Mouse (Mus musculus) limb, embryonic 14.5 days (tissue): Measurements from ENCODE around the gene Gm7978. TPM values are rescaled to one million over a fixed set of nuclear protein-coding genes. Genes with fewer than 3 reads are reported as not detected.
"Not testable (repeated sequence)": the region's sequence is repeated elsewhere in the genome, so short reads cannot be mapped to it uniquely, and the experiment has no call there.

Source experiments
- ATAC-seq: fragments of 200-750 bp; cut with Nextera tagmentation; 2 replicates; pipeline ENCODE4 v1.8.0; 2017; ENCODE audit warnings: low read depth, moderate number of reproducible peaks, moderate TSS enrichment; ENCODE audit not compliant: low FRiP score
- DNase-seq: peaks from one replicate; pipeline ENCODE4 v3.0.0-alpha.2; 2015; ENCODE audit warnings: low spot score
- H3K27ac ChIP-seq: fragments of 300-500 bp; sonication (generic); replicated peaks from 2 replicates; pipeline ENCODE4 v1.5.1; 2014; ENCODE audit warnings: low read depth, mild to moderate bottlenecking, low read length, moderate library complexity, mixed read lengths
- H3K27me3 ChIP-seq: fragments of 300-500 bp; sonication (generic); 2 replicates; pipeline ENCODE4 v1.6.1; 2014; ENCODE audit warnings: low read length, mixed read lengths; ENCODE audit not compliant: control insufficient read depth, insufficient read depth
- H3K36me3 ChIP-seq: fragments of 300-500 bp; sonication (generic); 2 replicates; pipeline ENCODE4 v1.6.1; 2014; ENCODE audit warnings: mild to moderate bottlenecking, low read length, moderate library complexity, mixed read lengths; ENCODE audit not compliant: control insufficient read depth, insufficient read depth
- H3K4me1 ChIP-seq: fragments of 300-500 bp; sonication (generic); 2 replicates; pipeline ENCODE4 v1.6.1; 2014; ENCODE audit warnings: antibody characterized with exemption, low read length, mixed read lengths; ENCODE audit not compliant: control insufficient read depth, insufficient read depth
- H3K4me2 ChIP-seq: fragments of 300-500 bp; sonication (generic); replicated peaks from 2 replicates; pipeline ENCODE4 v1.6.1; 2014; ENCODE audit warnings: low read depth, mild to moderate bottlenecking, low read length, moderate library complexity; ENCODE audit not compliant: severe bottlenecking
- H3K4me3 ChIP-seq: fragments of 300-500 bp; sonication (generic); replicated peaks from 2 replicates; pipeline ENCODE4 v1.5.1; 2014; ENCODE audit warnings: low read length
- H3K9ac ChIP-seq: fragments of 300-500 bp; sonication (generic); 2 replicates; pipeline ENCODE4 v1.6.1; 2014; ENCODE audit warnings: mild to moderate bottlenecking, low read depth, low read length, moderate library complexity; ENCODE audit not compliant: severe bottlenecking
- H3K9me3 ChIP-seq: fragments of 300-500 bp; sonication (generic); 2 replicates; pipeline ENCODE4 v1.6.1; 2016; ENCODE audit warnings: low read length; ENCODE audit not compliant: control insufficient read depth
- WGBS: fragments of 180-500 bp; shearing (Covaris S2); extraction: QIAGEN DNeasy Blood & Tissue Kit; methylation state at CpG from one replicate; pipeline ENCODE4 v1.1.7; 2014; 5-methylcytosine and 5-hydroxymethylcytosine counted together
- polyA plus RNA-seq, 2 experiments: library from polyadenylated mRNA; depleted of rRNA in 1 of 2; stranded (reverse) in 1 of 2; unstranded in 1 of 2; fragments of >200 nt; fragmentation: Nextera tagmentation in 1 of 2; extraction: Ambion mirVana in 1 of 2; gene quantifications; 2 replicates each; pipeline versions ENCODE4 v1.2.1 to v1.2.3; 2012 to 2014

The Gm7978 gene
- not detected in 2 replicates for polyA plus RNA-seq (2012; rRNA removed)
- polyA plus RNA-seq (2014; fragmentation: Nextera tagmentation; extraction: Ambion mirVana): not detected in 2 replicates

DNA sequence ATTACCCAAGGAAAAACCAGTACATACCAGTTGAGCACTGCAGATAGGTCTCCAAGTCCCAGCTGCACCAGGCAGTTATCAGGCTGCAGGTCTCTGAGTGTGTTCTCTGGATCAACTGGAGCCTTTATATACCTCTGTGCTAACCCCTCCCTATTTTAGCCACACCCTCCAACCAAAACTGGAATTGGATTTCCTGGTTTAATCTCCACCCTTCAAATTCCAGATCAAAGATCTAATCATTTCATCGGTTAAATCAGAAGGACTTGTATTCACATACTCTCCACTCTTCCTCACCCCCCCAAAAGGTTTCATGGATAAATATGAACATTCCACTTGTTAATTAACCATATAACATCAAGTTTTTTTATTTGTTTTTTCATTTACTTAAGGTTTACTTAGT lies at the start of gene Gm7978:
TSS of gene Gm7978 (minus strand) at position 101 of the 400 bp plus-strand sequence.
- H3K27me3 ChIP-seq, DNase-seq, H3K27ac ChIP-seq, H3K4me3 ChIP-seq, H3K4me2 ChIP-seq, H3K9ac ChIP-seq, ATAC-seq, H3K36me3 ChIP-seq, H3K9me3 ChIP-seq, H3K4me1 ChIP-seq: not testable (repeated sequence)
- no CpG with 5 or more reads among the region's 1 CpGs for WGBS

DNA sequence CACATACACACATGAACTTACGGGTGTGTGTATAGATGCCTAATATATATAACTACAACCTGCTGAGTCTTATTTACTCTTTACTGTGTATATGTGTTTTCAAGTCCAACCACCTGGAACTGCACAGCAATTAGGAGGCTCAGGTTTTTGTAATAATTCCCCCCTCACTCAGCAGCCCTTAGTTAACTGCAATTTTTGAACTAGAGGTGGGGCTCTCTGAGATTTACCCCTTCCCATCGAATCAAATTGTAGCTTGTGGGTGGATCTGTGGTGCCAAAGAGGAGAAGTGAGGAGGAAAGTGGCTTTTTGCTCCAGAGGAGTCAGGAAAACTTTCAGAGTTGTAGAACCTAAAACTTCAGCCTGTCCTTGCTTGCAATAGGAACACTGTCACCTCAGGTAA lies 39.7 kb upstream of the Gm7978 start, which contains the start of gene E330014E10Rik:
TSS of gene E330014E10Rik (plus strand) at position 301 of the 400 bp plus-strand sequence.
- not testable (repeated sequence) for H3K9me3 ChIP-seq, H3K36me3 ChIP-seq, H3K4me2 ChIP-seq, H3K4me1 ChIP-seq, H3K9ac ChIP-seq, H3K27me3 ChIP-seq, H3K27ac ChIP-seq, DNase-seq, ATAC-seq, H3K4me3 ChIP-seq
- no CpG with 5 or more reads among the region's 2 CpGs for WGBS

DNA sequence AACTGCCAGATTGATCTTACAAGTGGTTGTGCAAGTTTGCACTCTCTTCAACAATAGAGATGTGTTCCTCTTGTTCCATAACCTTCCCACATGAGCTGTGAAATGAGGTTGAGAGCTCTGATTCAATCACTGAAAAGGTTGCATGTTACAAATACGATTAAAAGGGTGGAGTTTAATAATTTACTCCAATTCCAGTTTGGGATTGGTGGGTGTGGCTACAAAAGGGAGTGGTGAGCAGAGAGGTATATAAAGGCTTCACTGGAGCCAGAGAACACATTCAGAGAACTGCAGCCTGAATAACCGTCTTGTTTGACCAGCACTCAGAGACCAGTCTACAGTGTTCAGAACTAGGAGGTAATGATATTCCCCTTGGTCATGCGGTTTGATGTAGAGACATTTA lies 5.7 kb upstream of the Gm7978 start, which contains the start of gene Gm7982:
TSS of gene Gm7982 (plus strand) at position 301 of the 400 bp plus-strand sequence.
- WGBS: no CpG with 5 or more reads among the region's 3 CpGs
- DNase-seq, H3K4me3 ChIP-seq, H3K27me3 ChIP-seq, ATAC-seq, H3K9ac ChIP-seq, H3K4me1 ChIP-seq, H3K4me2 ChIP-seq, H3K36me3 ChIP-seq, H3K27ac ChIP-seq, H3K9me3 ChIP-seq: not testable (repeated sequence)

Other genes with a start within 250 kb of the Gm7978 start
- gene Gm3286, start 225.4 kb downstream of the Gm7978 start, polyA plus RNA-seq (2012; rRNA removed): not detected in 2 replicates
- gene Gm3286, start 225.4 kb downstream of the Gm7978 start, polyA plus RNA-seq (2014; fragmentation: Nextera tagmentation; extraction: Ambion mirVana): not detected in 2 replicates
- gene Gm7971, start 141.3 kb downstream of the Gm7978 start, polyA plus RNA-seq (2012; rRNA removed): not detected in 2 replicates
- gene Gm7971, start 141.3 kb downstream of the Gm7978 start, polyA plus RNA-seq (2014; fragmentation: Nextera tagmentation; extraction: Ambion mirVana): not detected in 2 replicates
- not detected in 2 replicates for gene Gm7982, start 5.8 kb upstream of the Gm7978 start, polyA plus RNA-seq (2012; rRNA removed)
- not detected in 2 replicates for gene Gm7982, start 5.8 kb upstream of the Gm7978 start, polyA plus RNA-seq (2014; fragmentation: Nextera tagmentation; extraction: Ambion mirVana)
- not detected in 2 replicates for gene E330014E10Rik, start 39.8 kb upstream of the Gm7978 start, polyA plus RNA-seq (2012; rRNA removed)
- gene E330014E10Rik, start 39.8 kb upstream of the Gm7978 start, polyA plus RNA-seq (2014; fragmentation: Nextera tagmentation; extraction: Ambion mirVana): not detected in 2 replicates
- 0.46 and 0.73 TPM in 2 replicates for gene Cxcl13, start 220.8 kb upstream of the Gm7978 start, polyA plus RNA-seq (2012; rRNA removed)
- 0.75 and 1.7 TPM in 2 replicates for gene Cxcl13, start 220.8 kb upstream of the Gm7978 start, polyA plus RNA-seq (2014; fragmentation: Nextera tagmentation; extraction: Ambion mirVana)